8 mouse cellular contexts compared by ENCODE assay signal in the genomic region with DNA sequence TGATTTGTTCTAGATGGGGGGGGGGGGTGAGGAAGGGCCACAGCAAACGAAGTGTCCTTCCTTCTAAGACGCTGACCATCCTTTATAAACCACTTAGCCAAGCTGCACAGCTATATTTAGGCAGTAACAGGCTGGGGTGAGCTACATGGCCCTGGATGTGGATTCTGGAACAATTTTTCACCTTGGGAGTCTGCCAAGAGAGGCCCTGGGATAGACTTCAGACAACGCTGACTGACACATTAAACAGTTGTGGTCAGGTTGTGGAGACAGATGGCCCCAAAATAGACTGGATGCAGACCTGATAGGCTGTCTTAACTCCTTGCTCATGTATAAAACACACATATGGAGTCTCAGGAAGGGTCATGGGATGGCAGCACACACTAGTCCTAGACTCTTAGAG. TPM values are rescaled to one million over a fixed set of nuclear protein-coding genes. Genes with fewer than 3 reads are reported as not detected.
A peak's percentile ranks its signal among the peaks of the same experiment; 100 is the strongest.
DNase-seq lines count a peak whose midpoint lies in the region.
"Had no signal": no experiment of that assay in that cellular context is flagged by ENCODE, and none has a peak within 500 bp of the region (broad histone marks: within the 10 kb centered on the region; RNA-seq: fewer than 3 reads in every experiment).

No protein-coding gene starts in this region.

- intact Hi-C loops in gastrocnemius, postnatal 14 days (cut with DNase I; ENCODE audit: low total_unique reads): no loop called here

- peak; percentile 93 for DNase-seq in 3T3-L1 (ENCODE audit: low read depth, low spot score)
- DNase-seq in Muller cell, postnatal 12 days (ENCODE audit: inconsistent ontology term): peak; percentile 69
- peak; percentile 45 for DNase-seq in gastrocnemius, postnatal 14 days
- peak; percentile 26 to 43 for DNase-seq in kidney, postnatal 4 days
- no peak for DNase-seq in B cell, adult 2 months
- DNase-seq in layer of hippocampus, adult 9-11 months: no peak
- DNase-seq in left cerebral cortex, adult 11 months (ENCODE audit: low spot score): no peak
- DNase-seq: cerebellum, adult 8-10 months had no signal

RNA-seq across cellular contexts. Expression of a gene that starts 39.9 kb away (rescaled TPM):
- 10 to 100 TPM; 69.5 to 75.2 TPM for total RNA-seq in gastrocnemius, postnatal 14 days (2021)

Comparison
In these comparisons a context has a peak if more than half of its experiments do, and no peak if none do; other contexts are left out.
1. DNase-seq: peak in 3T3-L1 (single experiment), Muller cell, postnatal 12 days (single experiment), gastrocnemius, postnatal 14 days (single experiment) and kidney, postnatal 4 days (2 of 2); none in B cell, adult 2 months (0 of 2), layer of hippocampus, adult 9-11 months (single experiment) and left cerebral cortex, adult 11 months (single experiment).